Mouse (Mus musculus): ENCODE measurements around the gene Gprasp1.
A peak's percentile ranks its signal among the peaks of the same experiment; 100 is the strongest.

Gene Gprasp1

DNA sequence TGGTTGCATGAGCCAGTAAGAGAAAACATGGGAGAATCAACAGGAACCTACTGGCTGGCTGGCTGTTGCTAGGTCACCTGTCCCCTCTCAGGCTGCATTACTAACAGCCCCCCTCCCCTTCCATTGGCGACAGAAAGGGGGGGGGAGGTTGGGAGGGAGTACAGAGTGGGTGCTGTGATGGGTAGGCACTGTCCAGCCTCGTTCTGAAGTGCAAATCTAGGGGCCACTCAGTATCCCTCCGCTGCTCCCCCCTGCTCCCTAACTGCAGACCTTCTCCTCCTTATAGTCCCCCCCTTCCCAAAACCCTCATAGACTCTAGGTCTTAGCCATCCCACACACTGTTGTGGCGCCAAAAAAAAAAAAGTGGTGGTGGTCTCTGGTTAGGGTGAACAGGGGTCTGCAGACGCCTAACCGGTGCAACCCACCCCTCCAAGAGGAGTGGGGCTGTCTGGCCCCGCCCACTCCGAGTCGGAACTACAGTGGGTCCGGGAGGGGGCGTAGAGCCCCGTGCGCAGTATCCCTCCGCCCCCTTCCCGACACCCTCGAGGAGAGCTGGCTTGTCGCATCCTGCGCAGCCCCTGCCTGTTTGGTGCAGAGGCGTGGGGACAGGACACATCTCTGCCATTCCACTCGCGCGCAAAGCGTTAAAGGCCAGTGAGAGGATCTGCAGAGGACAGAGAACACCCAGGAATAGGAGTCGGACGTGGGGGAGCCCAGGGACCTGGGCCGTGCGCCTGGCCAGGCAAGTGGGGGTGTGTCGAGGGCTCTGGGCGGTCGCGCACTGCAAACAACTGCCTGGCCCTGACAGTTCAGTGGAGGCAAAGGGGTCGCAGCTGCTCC, 96.2 kb downstream of the Gprasp1 start, which contains the start of gene Gprasp2:
Gene Gprasp2, plus strand, starts transcription at position 514 of the 840 bp plus-strand sequence.
- peak; percentile 88 for DNase-seq

DNA sequence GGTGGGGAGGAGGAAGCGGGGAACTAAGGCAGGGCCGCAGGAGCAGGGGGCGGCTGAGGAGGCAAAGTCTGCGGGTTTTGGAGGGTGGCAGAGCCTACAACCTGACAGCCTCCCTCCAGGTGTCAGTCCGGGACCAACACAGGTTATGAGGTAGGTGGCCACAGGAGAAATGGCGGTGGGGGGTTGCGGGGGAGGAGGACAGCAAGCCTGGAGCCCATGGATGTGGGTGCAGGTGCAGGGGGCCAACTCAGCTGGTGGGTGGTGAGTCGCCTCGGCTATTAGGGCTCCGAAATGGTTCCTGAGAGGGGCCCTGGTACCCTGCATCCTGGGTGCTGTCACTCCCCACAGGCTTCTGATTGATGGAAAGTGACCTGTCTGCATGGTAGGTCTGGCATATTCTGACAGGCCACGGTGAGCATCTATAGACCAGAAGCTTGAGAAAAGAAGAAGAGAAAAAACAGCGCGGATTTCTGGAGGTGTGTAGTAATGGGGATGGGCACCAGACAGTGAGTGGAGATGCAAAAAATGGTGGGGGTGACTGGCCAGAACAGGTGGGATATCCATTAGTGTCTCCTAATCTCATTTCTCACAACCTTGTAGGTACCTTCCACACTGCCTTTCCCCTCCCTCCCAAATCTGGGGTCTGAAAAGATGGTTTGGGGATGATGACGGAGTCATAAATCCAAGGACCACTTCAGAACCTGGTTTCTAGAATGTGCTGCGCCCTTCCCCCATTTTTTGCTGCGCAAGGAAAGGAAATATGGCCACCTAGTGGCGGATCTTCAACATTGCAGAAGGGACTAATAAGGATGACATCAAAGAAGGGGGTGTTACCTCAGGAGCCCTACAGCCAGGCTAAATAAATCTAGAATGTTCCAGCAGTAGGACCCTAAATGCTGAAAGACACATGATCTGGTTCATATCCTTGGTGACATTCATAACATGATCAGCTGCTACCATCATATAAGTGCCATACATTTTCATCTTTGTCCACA, 97.2 kb downstream of the Gprasp1 start:
- DNase-seq = peak; percentile 86

Data from heart, adult 11 months (tissue).